Mouse (Mus musculus): ENCODE measurements around the gene Atrip.

The Atrip gene

DNA sequence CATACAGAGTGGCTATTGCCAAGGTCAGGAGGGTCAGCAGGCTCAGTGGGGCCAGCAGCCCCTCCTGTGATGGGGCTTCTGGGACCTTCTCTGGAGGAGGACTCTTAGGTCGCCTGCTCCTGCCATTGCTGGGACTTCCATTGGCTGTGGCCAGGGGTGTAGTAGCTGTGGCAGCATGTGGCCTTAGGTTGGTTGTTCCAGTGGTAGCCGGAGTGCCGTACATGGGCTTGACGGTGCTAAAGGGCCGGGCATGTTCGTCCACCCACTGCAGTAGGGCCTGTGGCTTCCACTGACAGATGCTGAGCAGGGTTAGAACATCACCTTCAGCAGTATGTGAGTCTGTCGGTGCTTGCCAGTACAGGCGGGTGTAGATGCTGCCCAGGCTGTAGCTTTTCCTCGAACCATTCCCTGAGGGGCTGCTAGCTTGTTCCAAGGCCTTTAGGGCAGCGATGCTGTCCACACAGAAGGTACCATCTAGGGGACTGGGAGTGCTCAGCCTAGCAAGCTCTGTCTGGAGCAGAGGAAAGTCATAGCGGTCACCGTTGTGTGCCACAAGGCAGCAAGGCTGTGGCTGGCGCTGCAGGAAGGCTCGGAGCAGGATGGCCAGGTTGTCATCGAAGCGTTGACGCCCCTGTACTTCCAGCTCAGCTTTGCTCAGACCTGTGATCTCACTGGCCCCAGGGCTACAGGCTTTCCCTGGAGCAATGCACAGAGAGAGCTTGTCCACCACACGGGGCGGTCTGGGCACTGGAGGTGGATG is 15.7 kb downstream of the Atrip start:
- no peak for DNase-seq (ENCODE audit: low spot score)

DNA sequence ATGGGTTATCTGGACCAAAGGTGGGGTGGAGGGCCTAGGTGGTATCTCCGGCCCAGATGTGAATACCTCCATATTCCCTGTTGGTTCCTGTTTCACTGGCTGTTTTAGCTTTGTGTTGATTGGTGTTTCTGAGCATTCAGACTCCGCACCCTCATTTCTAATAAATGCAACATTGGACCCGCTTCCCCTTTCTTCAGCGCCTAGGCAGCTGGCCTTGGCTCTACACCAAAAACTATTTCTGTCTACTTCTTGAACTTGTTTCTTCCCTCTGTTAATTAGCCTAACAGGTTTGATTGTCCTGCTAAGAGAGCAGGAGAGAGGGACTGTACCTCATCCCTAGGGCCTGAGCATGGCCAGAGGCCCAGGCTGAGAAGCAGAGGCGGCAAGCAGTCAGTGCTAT is 16.4 kb downstream of the Atrip start:
- no peak for DNase-seq (ENCODE audit: low spot score)

GRCm38 (mm10) chr9:109056916-109057315 is 17.0 kb downstream of the Atrip start:
- no peak for DNase-seq (ENCODE audit: low spot score)

- no peak for DNase-seq (ENCODE audit: low spot score)
These were observed 17.7 kb downstream of the Atrip start for GRCm38 (mm10) chr9:109056081-109056690.

- no peak for DNase-seq (ENCODE audit: low spot score)
These were observed 18.5 kb downstream of the Atrip start for GRCm38 (mm10) chr9:109055271-109056030.

GRCm38 (mm10) chr9:109054712-109055111 is 19.2 kb downstream of the Atrip start:
- DNase-seq (ENCODE audit: low spot score), result peak; percentile 64

GRCm38 (mm10) chr9:109053851-109054250 is 20.1 kb downstream of the Atrip start:
- DNase-seq (ENCODE audit: low spot score), result no peak

DNA sequence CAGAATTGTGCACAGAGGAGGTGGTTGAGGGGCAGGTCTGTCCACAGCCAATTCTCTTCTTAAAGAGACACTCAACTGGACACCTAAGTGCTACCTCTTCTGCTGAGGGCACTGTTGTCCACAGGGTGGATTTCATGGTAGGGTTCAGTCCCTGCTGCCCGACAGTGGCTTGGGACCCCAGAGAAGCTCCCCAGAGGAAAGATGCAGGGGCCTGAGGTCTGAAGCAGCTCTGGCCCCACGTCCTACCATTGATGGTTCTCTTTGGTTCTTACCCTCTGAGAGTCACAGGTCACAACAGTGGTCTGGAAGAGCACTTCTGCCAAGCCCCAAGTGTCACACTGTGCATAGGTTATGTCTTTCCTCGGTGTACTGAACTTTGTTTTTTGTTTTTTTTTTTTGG is 20.6 kb downstream of the Atrip start:
- no peak for DNase-seq (ENCODE audit: low spot score)

GRCm38 (mm10) chr9:109052490-109053260 is 21.2 kb downstream of the Atrip start:
- DNase-seq (ENCODE audit: low spot score), result no peak

DNA sequence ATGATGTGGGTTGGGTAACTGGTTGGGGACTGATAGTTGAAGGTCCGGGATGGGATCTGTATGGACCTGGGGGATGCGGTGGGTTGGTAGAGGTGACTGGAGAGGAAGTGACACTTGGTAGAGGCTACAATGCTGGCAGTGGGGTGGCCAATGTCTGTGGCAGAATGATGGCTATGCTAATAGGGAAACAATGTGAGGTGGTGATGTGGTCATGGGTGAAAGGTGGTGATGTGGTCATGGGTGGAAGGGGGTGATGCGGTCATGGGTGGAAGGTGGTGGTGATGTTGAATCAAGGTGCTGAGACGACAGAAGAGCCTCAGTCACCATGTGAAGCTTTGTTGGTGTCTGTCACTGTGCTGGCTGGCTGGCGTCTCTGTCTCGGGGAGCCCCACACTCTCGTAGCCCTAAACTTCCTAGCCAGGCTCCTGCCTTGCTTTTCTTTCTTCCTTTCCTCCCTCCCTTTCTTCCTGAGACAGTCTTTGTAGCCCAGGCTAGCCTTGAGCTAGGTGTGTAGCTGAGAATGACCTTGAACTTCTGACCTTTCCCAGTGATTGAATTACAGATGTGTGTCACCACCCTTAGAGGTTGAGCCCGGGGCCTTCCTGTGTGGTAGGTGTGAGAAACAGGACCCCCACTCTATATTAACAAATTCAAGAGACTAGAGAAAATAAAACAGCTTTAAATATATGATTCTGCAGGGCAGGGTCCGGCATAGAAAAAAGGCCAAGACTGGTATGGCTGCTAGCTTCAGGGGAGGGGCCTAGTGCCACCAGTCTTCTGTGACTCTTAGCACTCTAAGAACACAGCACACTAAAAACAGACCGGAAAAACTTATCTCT is 22.1 kb downstream of the Atrip start:
- no peak for DNase-seq (ENCODE audit: low spot score)

DNA sequence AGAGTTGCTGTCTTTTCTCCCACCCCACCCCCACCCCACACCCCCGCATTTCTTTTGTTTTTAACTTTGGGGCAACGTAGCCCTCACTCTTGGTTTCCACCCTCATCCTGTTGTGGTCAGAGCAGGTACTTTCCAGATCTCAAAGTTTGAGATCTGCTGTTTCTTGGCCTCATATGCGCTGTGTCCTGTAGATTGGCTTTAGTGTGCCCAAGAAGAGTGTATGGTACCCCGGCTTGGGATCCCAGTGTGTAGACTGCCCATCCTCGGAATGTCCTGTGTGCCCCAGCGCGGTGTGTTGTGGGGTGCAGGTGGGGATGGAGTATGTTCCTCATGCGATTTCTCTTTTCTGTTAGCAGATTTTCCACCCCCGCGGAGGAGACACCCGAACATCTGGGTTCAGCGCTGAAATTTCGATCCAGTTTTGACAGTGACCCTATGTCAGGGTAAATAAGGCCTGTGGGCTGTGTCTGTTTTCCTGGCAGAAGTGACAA is 22.9 kb downstream of the Atrip start:
- DNase-seq (ENCODE audit: low spot score), result no peak

GRCm38 (mm10) chr9:109050674-109050997 is 23.3 kb downstream of the Atrip start:
- no peak for DNase-seq (ENCODE audit: low spot score)

DNA sequence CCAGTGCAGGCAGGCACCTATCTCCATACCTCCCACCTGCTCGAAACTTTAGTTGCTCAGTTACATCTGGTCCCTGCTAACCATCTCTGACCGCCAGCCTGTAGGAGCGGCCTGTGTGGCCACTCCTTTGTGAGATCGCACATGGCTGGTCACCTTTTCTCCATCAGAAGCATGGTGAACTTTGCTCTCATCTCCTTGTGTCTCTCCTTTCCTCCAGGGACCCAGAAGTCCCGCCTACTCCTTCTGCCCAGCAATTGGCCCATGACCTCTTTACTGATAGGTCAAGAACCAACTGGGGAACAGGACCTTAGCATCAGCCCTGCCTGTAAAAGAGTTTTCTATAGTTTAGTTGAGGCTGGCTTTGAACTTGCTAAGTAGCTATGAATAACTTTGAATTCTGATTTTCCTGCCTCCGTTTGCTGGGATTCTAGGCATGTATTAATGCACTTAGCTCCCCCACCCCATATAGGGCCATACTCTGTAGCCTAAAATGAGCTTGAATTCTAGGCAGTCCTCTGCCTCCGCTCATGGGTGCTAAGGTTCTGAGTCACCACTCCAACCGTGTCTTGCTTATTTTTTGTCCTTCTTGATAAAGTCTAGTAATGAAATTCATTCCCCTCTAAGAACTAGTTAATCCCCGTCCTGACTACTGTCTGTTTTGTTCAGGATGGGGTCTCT is 23.8 kb downstream of the Atrip start:
- no peak for DNase-seq (ENCODE audit: low spot score)

GRCm38 (mm10) chr9:109049316-109049715 is 24.6 kb downstream of the Atrip start:
- DNase-seq (ENCODE audit: low spot score), result no peak

DNA sequence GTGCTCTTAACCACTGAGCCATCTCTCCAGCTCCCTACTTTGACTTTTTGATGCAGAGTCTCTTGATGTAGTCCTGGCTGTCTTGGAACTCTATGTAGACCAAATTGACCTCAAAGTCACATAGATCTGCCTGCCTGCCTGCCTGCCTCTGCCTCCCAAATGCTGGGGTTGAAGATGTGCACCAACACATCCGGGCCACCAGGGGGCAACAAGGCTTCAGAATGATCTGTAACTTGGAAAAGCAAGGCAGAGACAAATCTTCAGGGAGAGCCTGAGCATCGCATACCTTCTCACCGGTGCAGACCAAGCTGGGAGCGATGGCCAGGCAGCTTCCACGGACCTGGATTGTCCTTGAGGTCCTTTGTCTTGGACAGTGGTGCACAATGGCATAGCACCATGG is 27.6 kb downstream of the Atrip start:
- DNase-seq (ENCODE audit: low spot score), result no peak

- no peak for DNase-seq (ENCODE audit: low spot score)
These were observed 32.6 kb downstream of the Atrip start for GRCm38 (mm10) chr9:109041351-109041750.

DNA sequence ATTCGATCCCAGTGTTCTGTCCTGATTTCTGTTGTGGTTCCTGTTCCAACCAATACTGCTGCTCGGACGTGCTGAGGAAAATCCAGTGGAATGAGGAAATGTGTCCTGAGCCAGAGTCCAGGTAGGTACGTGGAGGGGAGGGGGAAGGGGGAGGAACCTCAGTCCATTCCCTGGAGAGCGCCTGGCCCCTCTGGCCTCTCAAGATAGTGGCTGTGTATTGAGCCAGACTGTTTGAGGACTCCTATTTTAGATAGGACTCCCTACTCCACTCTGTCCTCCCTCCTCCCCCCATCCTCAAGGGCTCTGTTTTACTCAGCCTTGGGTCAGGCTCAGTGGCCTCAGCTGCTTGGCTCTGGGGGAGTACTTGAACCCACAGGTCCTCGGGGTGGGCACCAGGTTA is 33.0 kb downstream of the Atrip start:
- no peak for DNase-seq (ENCODE audit: low spot score)

DNA sequence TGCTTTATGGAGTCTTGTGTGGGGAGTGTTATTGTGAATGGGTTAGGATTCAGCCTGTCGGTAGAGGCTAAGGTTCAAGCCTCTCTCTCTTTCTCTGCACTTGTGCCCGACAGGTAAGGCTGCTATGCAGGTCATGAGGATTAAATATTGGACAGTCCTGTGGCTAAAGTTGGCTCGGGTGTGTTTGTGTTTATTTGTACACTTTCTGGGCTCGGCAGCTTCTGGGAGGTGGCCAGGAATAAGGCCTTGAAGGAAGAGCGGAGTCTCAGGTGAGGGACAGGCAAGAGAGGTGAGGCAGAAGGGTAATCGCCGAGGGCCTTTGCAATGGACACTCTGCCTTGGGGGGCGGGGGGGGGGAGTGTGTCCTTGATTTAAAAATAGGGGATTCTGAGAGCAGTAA is 33.7 kb downstream of the Atrip start:
- no peak for DNase-seq (ENCODE audit: low spot score)

DNA sequence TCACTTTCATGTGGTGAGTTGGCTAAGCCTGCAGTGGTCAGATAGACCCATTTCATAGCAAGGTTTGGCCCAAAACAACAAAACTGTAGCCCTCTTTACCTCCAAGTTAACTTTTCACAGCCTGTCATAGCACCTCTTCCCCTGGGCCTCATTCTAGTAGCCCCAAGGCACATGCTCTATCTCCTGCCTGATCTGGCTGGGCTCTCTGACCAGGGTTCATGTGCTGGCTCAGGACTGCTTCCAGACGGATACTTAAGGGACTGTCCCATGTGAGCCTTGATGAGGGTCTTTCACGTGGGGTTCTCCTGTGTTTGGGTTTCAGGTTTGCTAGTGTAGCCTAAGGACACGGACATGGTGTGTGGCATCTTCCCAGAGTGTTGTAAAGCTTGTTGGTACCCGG is 34.2 kb downstream of the Atrip start:
- no peak for DNase-seq (ENCODE audit: low spot score)

GRCm38 (mm10) chr9:109038901-109039364 is 35.0 kb downstream of the Atrip start:
- no peak for DNase-seq (ENCODE audit: low spot score)
